Mouse (Mus musculus) limb, embryonic 11.5 days (tissue): ENCODE results near the gene Ciapin1. TPM values are rescaled to one million over a fixed set of nuclear protein-coding genes. Genes with fewer than 3 reads are reported as not detected.

ENCODE experiments used
- ATAC-seq: fragments of 200-750 bp; cut with Nextera tagmentation; 2 replicates; pipeline ENCODE4 v1.8.0; 2017; ENCODE audit warnings: low read depth; ENCODE audit not compliant: insufficient number of reproducible peaks, low FRiP score, low TSS enrichment
- DNase-seq: peaks from one replicate; pipeline ENCODE4 v3.0.0-alpha.2; 2015; ENCODE audit warnings: low spot score
- H3K27ac ChIP-seq: fragments of 300-500 bp; sonication (generic); replicated peaks from 2 replicates; pipeline ENCODE4 v1.5.1; 2014; ENCODE audit warnings: low read depth, mild to moderate bottlenecking, low read length
- H3K27me3 ChIP-seq: fragments of 300-500 bp; sonication (generic); 2 replicates; pipeline ENCODE4 v1.6.1; 2014; ENCODE audit warnings: mild to moderate bottlenecking, low read length, mixed read lengths; ENCODE audit not compliant: control insufficient read depth, insufficient read depth
- H3K36me3 ChIP-seq: fragments of 300-500 bp; sonication (generic); 2 replicates; pipeline ENCODE4 v1.6.1; 2014; ENCODE audit warnings: mild to moderate bottlenecking, low read length, moderate library complexity, mixed read lengths; ENCODE audit not compliant: control insufficient read depth, insufficient read depth
- H3K4me1 ChIP-seq: fragments of 300-500 bp; sonication (generic); 2 replicates; pipeline ENCODE4 v1.6.1; 2014; ENCODE audit warnings: low read length, mixed read lengths; ENCODE audit not compliant: control insufficient read depth, insufficient read depth
- H3K4me2 ChIP-seq: fragments of 300-500 bp; sonication (generic); 2 replicates; pipeline ENCODE4 v1.6.1; 2014; ENCODE audit warnings: low read depth, mild to moderate bottlenecking, moderate library complexity; ENCODE audit not compliant: severe bottlenecking
- H3K4me3 ChIP-seq: fragments of 300-500 bp; sonication (generic); 2 replicates; pipeline ENCODE4 v1.5.1; 2014; ENCODE audit warnings: low read depth, low read length
- H3K9ac ChIP-seq: fragments of 300-500 bp; sonication (generic); 2 replicates; pipeline ENCODE4 v1.6.1; 2014; ENCODE audit warnings: mild to moderate bottlenecking, low read length
- H3K9me3 ChIP-seq: fragments of 300-500 bp; sonication (generic); 2 replicates; pipeline ENCODE4 v1.6.1; 2016; ENCODE audit warnings: low read length; ENCODE audit not compliant: control insufficient read depth
- WGBS: fragments of 180-500 bp; shearing (Covaris S2); extraction: QIAGEN DNeasy Blood & Tissue Kit; methylation state at CpG from one replicate; pipeline ENCODE4 v1.1.7; 2014; 5-methylcytosine and 5-hydroxymethylcytosine counted together
- polyA plus RNA-seq: library from polyadenylated mRNA; unstranded; fragments of >200 nt; fragmentation: Nextera tagmentation; extraction: Ambion mirVana; gene quantifications from 2 replicates; pipeline ENCODE4 v1.2.1, GENCODE M21; 2014

Gene Ciapin1
- 129 and 131 TPM in 2 replicates for polyA plus RNA-seq

- peaks cover 5% of the 10 kb centered on the region; the same call in 1 of the 2 replicates for H3K4me1 ChIP-seq
- peak within 1 kb of the TSS; percentile 90 for H3K9ac ChIP-seq
- no peaks in the 10 kb centered on the region for H3K9me3 ChIP-seq
- ATAC-seq (peak; percentile 97), DNase-seq (peak; percentile 96)
- peak within 1 kb of the TSS; percentile 76 for H3K4me2 ChIP-seq
- no peaks in the 10 kb centered on the region for H3K27me3 ChIP-seq
- H3K36me3 ChIP-seq: no peaks in the 10 kb centered on the region
- WGBS: under 1% methylated on average over 82 of the region's 82 CpGs
- peak within 1 kb of the TSS; percentile 92 for H3K4me3 ChIP-seq
- peak within 1 kb of the TSS; percentile 65 for H3K27ac ChIP-seq
Observed at GRCm38 (mm10) chr8:94837662-94838574, at the start of gene Ciapin1, which contains the start of gene Coq9. TSS of gene Ciapin1 (minus strand) at chr8:94838358. TSS of gene Coq9 (plus strand) at chr8:94838321.

GRCm38 (mm10) chr8:94880742-94881141, 42.6 kb upstream of the Ciapin1 start:
- Histone ChIP-seq H3K27ac (no peak overlapping the region), H3K9me3 (no peaks in the 10 kb centered on the region), H3K4me1 (peaks cover 2% of the 10 kb centered on the region; the same call in 1 of the 2 replicates), H3K4me3 (no peak overlapping the region), H3K9ac (no peak overlapping the region), H3K27me3 (no peaks in the 10 kb centered on the region), H3K4me2 (no peak overlapping the region), H3K36me3 (no peaks in the 10 kb centered on the region)
- WGBS: 60% methylated on average over 4 of the region's 4 CpGs
- ATAC-seq: no peak
- DNase-seq: no peak

- Histone ChIP-seq H3K36me3 (no peaks in the 10 kb centered on the region), H3K9me3 (no peaks in the 10 kb centered on the region), H3K4me1 (peaks cover 24% of the 10 kb centered on the region), H3K4me2 (no peak overlapping the region), H3K27ac (no peak overlapping the region), H3K27me3 (0 out of 2 replicates have a peak, but pooled peaks cover 2% of the 10 kb centered on the region), H3K9ac (no peak overlapping the region), H3K4me3 (no peak overlapping the region)
- DNase-seq (no peak), ATAC-seq (no peak)
- 12% methylated on average over 3 of the region's 3 CpGs for WGBS
Observed at GRCm38 (mm10) chr8:94876820-94877219, 38.7 kb upstream of the Ciapin1 start.

- WGBS: 2% methylated on average over 16 of the region's 37 CpGs
- Histone ChIP-seq H3K36me3 (no peaks in the 10 kb centered on the region), H3K4me2 (peak within 1 kb of the TSS; percentile 92), H3K4me1 (peaks cover 29% of the 10 kb centered on the region), H3K9ac (peak within 1 kb of the TSS; percentile 58), H3K27ac (0 out of 2 replicates have a peak within 1 kb of the TSS, but pooled peaks have one; percentile 6), H3K9me3 (no peaks in the 10 kb centered on the region), H3K4me3 (peak within 1 kb of the TSS; percentile 65), H3K27me3 (0 out of 2 replicates have a peak, but pooled peaks cover 2% of the 10 kb centered on the region)
- DNase-seq (peak; percentile 94), ATAC-seq (peak; percentile 68)
Observed at GRCm38 (mm10) chr8:94876197-94876730, 38.1 kb upstream of the Ciapin1 start, which contains the start of gene Dok4. TSS of gene Dok4 (minus strand) at chr8:94876330.

GRCm38 (mm10) chr8:94875871-94876150, 37.7 kb upstream of the Ciapin1 start:
- H3K9me3 ChIP-seq: no peaks in the 10 kb centered on the region

GRCm38 (mm10) chr8:94875096-94875870, 37.1 kb upstream of the Ciapin1 start:
- Histone ChIP-seq H3K27ac (no peak overlapping the region), H3K9me3 (no peaks in the 10 kb centered on the region), H3K4me2 (peak overlapping the region; percentile 92), H3K9ac (peak overlapping the region; percentile 58), H3K4me3 (peak overlapping the region; percentile 65), H3K4me1 (peaks cover 35% of the 10 kb centered on the region), H3K36me3 (no peaks in the 10 kb centered on the region), H3K27me3 (0 out of 2 replicates have a peak, but pooled peaks cover 2% of the 10 kb centered on the region)
- 15% methylated on average over 17 of the region's 17 CpGs for WGBS
- DNase-seq (peak; percentile 36), ATAC-seq (no peak)

More at GRCm38 (mm10) chr8:94875871-94876150, 37.7 kb upstream of the Ciapin1 start:
- peak overlapping the region; percentile 65 for H3K4me3 ChIP-seq
- ATAC-seq: no peak
- 0 out of 2 replicates have a peak, but pooled peaks cover 2% of the 10 kb centered on the region for H3K27me3 ChIP-seq
- H3K36me3 ChIP-seq: no peaks in the 10 kb centered on the region
- under 1% methylated on average over 16 of the region's 20 CpGs for WGBS
- peaks cover 29% of the 10 kb centered on the region for H3K4me1 ChIP-seq
- 0 out of 2 replicates have a peak overlapping the region, but pooled peaks have one; percentile 6 for H3K27ac ChIP-seq
- peak overlapping the region; percentile 92 for H3K4me2 ChIP-seq
- peak; percentile 29 for DNase-seq
- H3K9ac ChIP-seq: peak overlapping the region; percentile 58

- H3K9me3 ChIP-seq: no peaks in the 10 kb centered on the region
- no peak overlapping the region for H3K4me3 ChIP-seq
- 12% methylated on average over 6 of the region's 6 CpGs for WGBS
- H3K27ac ChIP-seq: no peak overlapping the region
- no peaks in the 10 kb centered on the region for H3K36me3 ChIP-seq
- no peak overlapping the region for H3K9ac ChIP-seq
- ATAC-seq (no peak), DNase-seq (peak; percentile 79)
- H3K4me2 ChIP-seq: peak overlapping the region; percentile 92; the same call in 1 of the 2 replicates
- 0 out of 2 replicates have a peak, but pooled peaks cover 2% of the 10 kb centered on the region for H3K27me3 ChIP-seq
- H3K4me1 ChIP-seq: peaks cover 36% of the 10 kb centered on the region
Observed at GRCm38 (mm10) chr8:94874358-94874757, 36.2 kb upstream of the Ciapin1 start.

- 46% methylated on average over 2 of the region's 2 CpGs for WGBS
- Histone ChIP-seq H3K4me2 (no peak overlapping the region), H3K27ac (no peak overlapping the region), H3K9ac (no peak overlapping the region; the same call in 1 of the 2 replicates), H3K27me3 (0 out of 2 replicates have a peak, but pooled peaks cover 2% of the 10 kb centered on the region), H3K4me3 (no peak overlapping the region), H3K4me1 (peaks cover 36% of the 10 kb centered on the region), H3K9me3 (no peaks in the 10 kb centered on the region), H3K36me3 (no peaks in the 10 kb centered on the region)
- ATAC-seq: no peak
- DNase-seq: no peak
Observed at GRCm38 (mm10) chr8:94872576-94872975, 34.4 kb upstream of the Ciapin1 start.
